Mouse (Mus musculus) spleen, postnatal 14 days (tissue): Measurements from ENCODE around the gene Adgrg4.

Experiments used
- DNase-seq, 2 experiments: peaks; one replicate each; pipeline ENCODE4 v3.0.0; 2021 to 2022; ENCODE audit warnings: low spot score in 2 of 2

Adgrg4 gene

DNA sequence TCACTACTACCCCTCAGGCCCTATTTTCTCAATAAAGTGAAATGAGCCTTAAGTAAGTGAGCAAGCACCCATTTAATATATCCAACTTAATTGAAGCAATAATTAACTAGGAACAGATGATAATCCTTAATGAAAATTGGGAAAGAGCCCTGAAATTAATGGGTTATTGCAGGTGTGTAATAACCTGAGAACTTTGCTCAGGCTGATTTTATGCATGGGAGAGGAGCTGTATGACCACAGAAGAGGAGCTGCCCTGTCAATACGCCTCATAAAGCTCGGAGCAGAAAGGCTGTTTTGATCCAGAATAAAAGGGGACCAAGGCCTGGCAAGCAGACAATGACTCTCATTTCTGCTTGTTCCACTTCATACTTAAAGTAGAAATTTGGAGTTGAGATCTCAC, at the start of gene Adgrg4:
Adgrg4 (plus strand) TSS at position 301 of the 400 bp plus-strand sequence.
- DNase-seq = no peak

GRCm38 (mm10) chrX:56821765-56822603, 48.0 kb upstream of the Adgrg4 start, which contains the start of gene Map7d3:
TSS of gene Map7d3 (minus strand) at chrX:56822326.
- DNase-seq = no peak

- DNase-seq = no peak
Measured at GRCm38 (mm10) chrX:56827492-56827891, 42.5 kb upstream of the Adgrg4 start.

DNA sequence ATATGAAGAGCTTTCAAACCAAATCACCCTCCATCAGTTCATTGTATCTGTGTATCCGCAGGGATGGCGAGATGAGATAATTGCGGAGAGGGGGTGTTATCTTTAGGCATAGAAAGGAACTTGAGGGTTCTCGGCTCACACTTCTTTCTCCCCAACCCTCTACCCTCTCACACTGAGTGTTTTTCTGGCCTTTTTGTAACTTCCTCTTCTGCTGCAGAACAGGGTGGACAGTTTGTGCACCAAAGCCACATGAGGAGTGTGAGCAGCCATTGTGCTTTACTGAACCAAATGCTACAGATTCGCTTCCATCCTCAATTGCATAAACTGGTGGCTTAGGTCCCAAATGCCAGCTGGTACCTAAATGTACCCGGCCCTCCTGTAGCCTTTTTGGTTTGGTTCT, 34.1 kb upstream of the Adgrg4 start:
- no peak for DNase-seq

GRCm38 (mm10) chrX:56839369-56839768, 30.6 kb upstream of the Adgrg4 start:
- no peak for DNase-seq

GRCm38 (mm10) chrX:56841255-56841654, 28.7 kb upstream of the Adgrg4 start:
- DNase-seq = no peak

GRCm38 (mm10) chrX:57012891-57013290, 142.9 kb downstream of the Adgrg4 start:
- no peak for DNase-seq

GRCm38 (mm10) chrX:57042774-57043173, 172.8 kb downstream of the Adgrg4 start, which contains the start of gene Brs3:
TSS of gene Brs3 (plus strand) at chrX:57043074.
- no peak for DNase-seq

- DNase-seq = no peak
Measured at GRCm38 (mm10) chrX:57043869-57044268, 173.9 kb downstream of the Adgrg4 start.
